Mouse (Mus musculus): Measurements from ENCODE around the gene Chit1.

Gene Chit1

GRCm38 (mm10) chr1:134110979-134111378 lies at the start of gene Chit1:
Gene Chit1, plus strand, starts transcription at chr1:134111242.
- DNase-seq, result no peak

GRCm38 (mm10) chr1:134061915-134062314 lies 49.1 kb upstream of the Chit1 start:
- no peak for DNase-seq

GRCm38 (mm10) chr1:134062411-134063085 lies 48.5 kb upstream of the Chit1 start:
- no peak for DNase-seq

GRCm38 (mm10) chr1:134063086-134063772 lies 47.8 kb upstream of the Chit1 start:
- peak; percentile 63 for DNase-seq

GRCm38 (mm10) chr1:134063773-134064125 lies 47.3 kb upstream of the Chit1 start:
- no peak for DNase-seq

GRCm38 (mm10) chr1:134064296-134064831 lies 46.7 kb upstream of the Chit1 start:
- DNase-seq, result no peak

GRCm38 (mm10) chr1:134065241-134065809 lies 45.7 kb upstream of the Chit1 start:
- no peak for DNase-seq

GRCm38 (mm10) chr1:134066554-134066953 lies 44.5 kb upstream of the Chit1 start:
- no peak for DNase-seq

- DNase-seq, result no peak
These were observed 43.9 kb upstream of the Chit1 start for GRCm38 (mm10) chr1:134067143-134067619.

- no peak for DNase-seq
These were observed 40.9 kb upstream of the Chit1 start for GRCm38 (mm10) chr1:134070099-134070669.

- no peak for DNase-seq
These were observed 39.5 kb upstream of the Chit1 start for GRCm38 (mm10) chr1:134071411-134072018.

- DNase-seq, result no peak
These were observed 37.9 kb upstream of the Chit1 start for GRCm38 (mm10) chr1:134073061-134073564.

- DNase-seq, result no peak
These were observed 37.4 kb upstream of the Chit1 start for GRCm38 (mm10) chr1:134073658-134074057.

- DNase-seq, result no peak
These were observed 36.9 kb upstream of the Chit1 start for GRCm38 (mm10) chr1:134074184-134074583.

- DNase-seq, result no peak
These were observed 36.4 kb upstream of the Chit1 start for GRCm38 (mm10) chr1:134074606-134075005.

GRCm38 (mm10) chr1:134075532-134075931 lies 35.5 kb upstream of the Chit1 start:
- DNase-seq, result no peak

- no peak for DNase-seq
These were observed 34.3 kb upstream of the Chit1 start for GRCm38 (mm10) chr1:134076789-134077188.

GRCm38 (mm10) chr1:134077389-134078060 lies 33.5 kb upstream of the Chit1 start:
- peak; percentile 73 for DNase-seq

GRCm38 (mm10) chr1:134078061-134078795 lies 32.8 kb upstream of the Chit1 start:
- DNase-seq, result peak; percentile 72

- DNase-seq, result peak; percentile 99
These were observed 32.1 kb upstream of the Chit1 start, which contains the start of gene Btg2 for GRCm38 (mm10) chr1:134078802-134079476. Gene Btg2, minus strand, starts transcription at chr1:134079120.

Data from cerebellum, adult 11-12 months (tissue).